Mouse (Mus musculus) liver, embryonic 12.5 days (tissue): ENCODE results near the gene Fancd2. TPM values are rescaled to one million over a fixed set of nuclear protein-coding genes. Genes with fewer than 3 reads are reported as not detected.
A peak's percentile ranks its signal among the peaks of the same experiment; 100 is the strongest.

Experiments used
- ATAC-seq: fragments of 200-750 bp; cut with Nextera tagmentation; 2 replicates; pipeline ENCODE4 v1.8.0; 2017; ENCODE audit warnings: moderate number of reproducible peaks, mild to moderate bottlenecking, moderate library complexity
- H3K27ac ChIP-seq: fragments of 300-500 bp; sonication (generic); 2 replicates; pipeline ENCODE4 v1.5.1; 2016; ENCODE audit warnings: mild to moderate bottlenecking
- H3K27me3 ChIP-seq: fragments of 300-500 bp; sonication (generic); replicated peaks from 2 replicates; pipeline ENCODE4 v1.6.1; 2016; ENCODE audit warnings: mild to moderate bottlenecking, moderate library complexity
- H3K36me3 ChIP-seq: fragments of 300-500 bp; sonication (generic); 2 replicates; pipeline ENCODE4 v1.6.1; 2016; ENCODE audit warnings: mild to moderate bottlenecking, moderate library complexity
- H3K4me1 ChIP-seq: fragments of 300-500 bp; sonication (generic); 2 replicates; pipeline ENCODE4 v1.6.1; 2016
- H3K4me2 ChIP-seq: fragments of 300-500 bp; sonication (generic); 2 replicates; pipeline ENCODE4 v1.6.1; 2016; ENCODE audit warnings: mild to moderate bottlenecking, moderate library complexity
- H3K4me3 ChIP-seq: fragments of 300-500 bp; sonication (generic); 2 replicates; pipeline ENCODE4 v1.5.1; 2016; ENCODE audit warnings: mild to moderate bottlenecking, moderate library complexity
- H3K9ac ChIP-seq: fragments of 300-500 bp; sonication (generic); 2 replicates; pipeline ENCODE4 v1.6.1; 2016; ENCODE audit warnings: mild to moderate bottlenecking, moderate library complexity
- H3K9me3 ChIP-seq: fragments of 300-500 bp; sonication (generic); replicated peaks from 2 replicates; pipeline ENCODE4 v1.6.1; 2016; ENCODE audit warnings: mild to moderate bottlenecking, moderate library complexity
- WGBS: fragments of 180-500 bp; shearing (Covaris S2); methylation state at CpG from one replicate; pipeline ENCODE4 v1.1.7; 2016; ENCODE audit not compliant: insufficient replicate concordance; 5-methylcytosine and 5-hydroxymethylcytosine counted together
- polyA plus RNA-seq: library from polyadenylated mRNA; unstranded; fragments of >200 nt; fragmentation: Nextera tagmentation; extraction: Ambion mirVana; gene quantifications from 2 replicates; pipeline ENCODE4 v1.2.1, GENCODE M21; 2016

Gene Fancd2
- polyA plus RNA-seq = 13.8 and 16.4 TPM in 2 replicates

DNA sequence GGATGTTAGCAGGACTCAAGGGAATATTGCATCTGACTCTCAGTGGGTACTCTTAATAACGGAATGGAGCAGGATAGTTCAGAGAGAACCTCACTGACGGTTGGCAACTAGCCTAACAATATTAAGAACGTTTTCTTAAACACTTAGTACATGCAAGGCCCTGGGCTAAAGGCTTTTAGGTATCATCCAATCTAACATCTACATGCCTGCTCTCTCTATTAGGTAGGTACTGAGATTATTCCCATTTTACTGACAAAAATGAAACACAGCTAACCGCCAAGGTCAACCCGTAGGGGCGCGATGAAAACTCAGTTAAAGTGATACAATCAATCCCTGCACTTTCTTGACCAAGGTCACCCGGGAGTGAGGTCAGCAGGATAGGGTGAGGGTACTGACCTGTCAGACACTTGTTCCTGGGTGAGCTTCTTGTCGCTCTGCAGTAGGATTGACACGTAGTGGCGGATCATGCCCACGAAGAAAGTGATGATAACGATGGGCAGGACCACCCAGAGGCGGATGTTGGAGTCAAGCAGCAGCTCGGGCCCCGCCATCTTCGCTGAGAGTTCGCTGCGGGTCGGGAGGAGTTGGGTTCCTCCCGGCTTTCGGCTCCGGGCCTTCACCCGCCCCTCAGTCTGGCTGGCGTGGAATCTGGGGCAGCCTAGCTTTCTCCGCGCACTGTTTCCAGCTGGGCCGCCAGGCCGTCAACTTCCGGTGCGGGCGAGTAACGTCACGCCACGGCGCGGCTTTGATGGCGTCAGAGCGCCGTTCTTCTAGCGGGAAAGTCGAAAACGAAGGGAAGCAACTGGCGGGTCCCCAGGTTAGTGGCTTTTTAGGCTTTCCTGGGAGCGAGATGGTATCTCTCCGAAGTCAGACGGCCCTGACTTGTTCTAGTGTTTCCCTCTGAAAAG lies at the start of gene Fancd2, which contains the start of gene Emc3:
TSS of gene Fancd2 (plus strand) at position 751 of the 908 bp plus-strand sequence.
TSS of gene Emc3 (minus strand) at position 721 of the 908 bp plus-strand sequence.
- peaks cover 48% of the 10 kb centered on the region for H3K36me3 ChIP-seq
- WGBS = under 1% methylated on average over 47 of the region's 47 CpGs
- H3K4me3 ChIP-seq = peak within 1 kb of the TSS; percentile 81
- no peaks in the 10 kb centered on the region for H3K27me3 ChIP-seq
- H3K27ac ChIP-seq = peak within 1 kb of the TSS; percentile 84
- no peaks in the 10 kb centered on the region for H3K9me3 ChIP-seq
- H3K9ac ChIP-seq = peak within 1 kb of the TSS; percentile 82
- H3K4me1 ChIP-seq = peaks cover 30% of the 10 kb centered on the region
- peak within 1 kb of the TSS; percentile 79 for H3K4me2 ChIP-seq
- peak; percentile 87 for ATAC-seq

DNA sequence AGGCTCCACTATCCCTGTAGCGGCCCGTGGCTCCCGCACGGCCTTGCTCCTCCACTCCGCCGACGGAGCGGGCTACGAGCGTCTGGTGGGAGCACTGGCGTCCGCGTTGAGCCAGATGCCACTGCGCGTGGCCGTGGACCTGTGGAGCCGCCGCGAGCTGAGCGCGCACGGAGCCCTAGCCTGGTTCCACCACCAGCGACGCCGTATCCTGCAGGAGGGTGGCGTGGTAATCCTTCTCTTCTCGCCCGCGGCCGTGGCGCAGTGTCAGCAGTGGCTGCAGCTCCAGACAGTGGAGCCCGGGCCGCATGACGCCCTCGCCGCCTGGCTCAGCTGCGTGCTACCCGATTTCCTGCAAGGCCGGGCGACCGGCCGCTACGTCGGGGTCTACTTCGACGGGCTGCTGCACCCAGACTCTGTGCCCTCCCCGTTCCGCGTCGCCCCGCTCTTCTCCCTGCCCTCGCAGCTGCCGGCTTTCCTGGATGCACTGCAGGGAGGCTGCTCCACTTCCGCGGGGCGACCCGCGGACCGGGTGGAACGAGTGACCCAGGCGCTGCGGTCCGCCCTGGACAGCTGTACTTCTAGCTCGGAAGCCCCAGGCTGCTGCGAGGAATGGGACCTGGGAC lies 48.9 kb upstream of the Fancd2 start:
- H3K27me3 ChIP-seq = peaks cover 46% of the 10 kb centered on the region
- H3K36me3 ChIP-seq = no peaks in the 10 kb centered on the region
- peak overlapping the region; percentile 68 for H3K4me3 ChIP-seq
- H3K4me1 ChIP-seq = peaks cover 42% of the 10 kb centered on the region
- peak overlapping the region; percentile 65 for H3K9ac ChIP-seq
- H3K9me3 ChIP-seq = no peaks in the 10 kb centered on the region
- ATAC-seq = peak; percentile 51
- whole genome bisulfite sequencing = 1% methylated on average over 65 of the region's 65 CpGs
- H3K4me2 ChIP-seq = peak overlapping the region; percentile 94
- H3K27ac ChIP-seq = peak overlapping the region; percentile 66

GRCm38 (mm10) chr6:113483100-113483615 lies 48.3 kb upstream of the Fancd2 start, which contains the start of gene Creld1:
Gene Creld1, plus strand, starts transcription at chr6:113483297.
- Histone ChIP-seq H3K9me3 (no peaks in the 10 kb centered on the region), H3K36me3 (peaks cover 2% of the 10 kb centered on the region; the same call in 1 of the 2 replicates), H3K4me3 (peak within 1 kb of the TSS; percentile 68), H3K27ac (peak within 1 kb of the TSS; percentile 80), H3K4me2 (peak within 1 kb of the TSS; percentile 94), H3K27me3 (peaks cover 46% of the 10 kb centered on the region), H3K9ac (peak within 1 kb of the TSS; percentile 76), H3K4me1 (peaks cover 48% of the 10 kb centered on the region)
- ATAC-seq = peak; percentile 96
- WGBS = under 1% methylated on average over 26 of the region's 26 CpGs

GRCm38 (mm10) chr6:113483729-113484128 lies 47.8 kb upstream of the Fancd2 start:
- Histone ChIP-seq H3K27ac (peak overlapping the region; percentile 80), H3K4me3 (peak overlapping the region; percentile 68), H3K36me3 (peaks cover 8% of the 10 kb centered on the region), H3K27me3 (peaks cover 41% of the 10 kb centered on the region), H3K4me2 (peak overlapping the region; percentile 94), H3K9ac (peak overlapping the region; percentile 76), H3K4me1 (peaks cover 48% of the 10 kb centered on the region), H3K9me3 (no peaks in the 10 kb centered on the region)
- ATAC-seq = peak; percentile 18; the same call in 1 of the 2 replicates
- 13% methylated on average over 10 of the region's 10 CpGs for WGBS

DNA sequence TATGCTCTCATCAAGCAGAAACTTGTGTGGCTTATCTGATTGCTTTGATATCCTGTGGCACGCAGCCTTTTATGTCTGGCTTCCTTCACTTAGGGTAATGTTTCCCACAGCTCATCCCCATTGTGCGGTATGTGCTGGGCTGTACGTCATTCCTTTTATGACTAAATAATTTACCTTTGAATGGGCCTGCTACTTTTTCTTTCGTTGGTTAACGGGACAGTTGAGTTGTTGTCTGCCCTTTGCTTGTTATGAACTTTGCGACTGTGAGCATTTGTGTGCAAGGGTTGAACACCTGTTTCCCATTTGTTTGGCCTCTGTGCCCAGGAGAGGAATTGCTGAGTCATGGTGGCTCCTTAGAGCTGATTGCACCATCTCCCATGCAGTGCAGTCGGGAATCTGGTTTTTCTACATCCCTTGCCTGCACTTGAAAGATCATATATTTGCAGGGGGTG lies 44.3 kb upstream of the Fancd2 start:
- 52% methylated on average over 7 of the region's 7 CpGs for WGBS
- H3K4me2 ChIP-seq = no peak overlapping the region
- no peak overlapping the region for H3K4me3 ChIP-seq
- H3K9ac ChIP-seq = no peak overlapping the region
- peaks cover 6% of the 10 kb centered on the region for H3K27me3 ChIP-seq
- no peak overlapping the region for H3K27ac ChIP-seq
- no peaks in the 10 kb centered on the region for H3K9me3 ChIP-seq
- peaks cover 41% of the 10 kb centered on the region for H3K4me1 ChIP-seq
- H3K36me3 ChIP-seq = peaks cover 29% of the 10 kb centered on the region
- no peak for ATAC-seq

GRCm38 (mm10) chr6:113489410-113489809 lies 42.1 kb upstream of the Fancd2 start:
- H3K36me3 ChIP-seq = peaks cover 29% of the 10 kb centered on the region
- no peak for ATAC-seq

GRCm38 (mm10) chr6:113492101-113492864 lies 39.2 kb upstream of the Fancd2 start:
- Histone ChIP-seq H3K27ac (no peak overlapping the region), H3K4me2 (no peak overlapping the region), H3K9ac (no peak overlapping the region), H3K4me1 (peaks cover 26% of the 10 kb centered on the region), H3K27me3 (peaks cover 35% of the 10 kb centered on the region), H3K4me3 (no peak overlapping the region), H3K36me3 (peaks cover 29% of the 10 kb centered on the region), H3K9me3 (no peaks in the 10 kb centered on the region)
- 75% methylated on average over 24 of the region's 24 CpGs for WGBS
- ATAC-seq = no peak

More at GRCm38 (mm10) chr6:113489410-113489809, 42.1 kb upstream of the Fancd2 start:
- no peaks in the 10 kb centered on the region for H3K9me3 ChIP-seq
- H3K4me1 ChIP-seq = peaks cover 27% of the 10 kb centered on the region
- no peak overlapping the region for H3K4me3 ChIP-seq
- no peak overlapping the region for H3K9ac ChIP-seq
- H3K4me2 ChIP-seq = no peak overlapping the region
- H3K27me3 ChIP-seq = peaks cover 6% of the 10 kb centered on the region
- H3K27ac ChIP-seq = no peak overlapping the region
- WGBS = 88% methylated on average over 14 of the region's 14 CpGs

DNA sequence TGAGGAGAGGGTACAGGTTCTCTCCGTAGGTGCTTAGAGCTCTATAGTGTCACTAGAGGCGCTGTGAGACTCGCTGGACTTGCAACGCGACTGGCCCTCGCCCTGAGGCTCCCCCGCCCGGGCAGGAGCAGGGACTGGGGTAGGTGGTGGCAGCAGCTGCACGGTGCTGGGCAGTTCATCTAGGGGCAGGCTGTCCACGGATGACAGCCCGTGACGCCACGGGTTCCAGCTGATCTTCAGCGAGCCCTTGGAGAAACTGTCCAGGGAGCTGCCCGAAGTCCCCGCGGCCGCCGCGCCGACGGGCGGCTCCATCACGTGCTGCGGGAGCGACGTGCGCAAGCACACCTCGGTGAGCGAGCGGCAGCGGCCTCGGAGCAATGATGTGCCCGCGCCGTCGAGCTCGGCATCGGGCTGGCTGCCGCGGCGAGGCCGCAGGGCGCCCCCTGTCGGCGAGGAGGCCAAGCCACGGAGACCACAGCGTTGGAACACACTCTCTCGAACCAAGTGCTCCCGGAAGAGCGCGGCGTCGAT lies 37.2 kb upstream of the Fancd2 start:
- H3K9me3 ChIP-seq = no peaks in the 10 kb centered on the region
- H3K36me3 ChIP-seq = peaks cover 17% of the 10 kb centered on the region
- WGBS = 1% methylated on average over 54 of the region's 54 CpGs
- H3K4me2 ChIP-seq = peak overlapping the region; percentile 76
- peaks cover 16% of the 10 kb centered on the region for H3K4me1 ChIP-seq
- no peak overlapping the region for H3K27ac ChIP-seq
- peak overlapping the region; percentile 59 for H3K9ac ChIP-seq
- peak overlapping the region; percentile 51 for H3K4me3 ChIP-seq
- peak; percentile 74 for ATAC-seq
- peaks cover 52% of the 10 kb centered on the region for H3K27me3 ChIP-seq

GRCm38 (mm10) chr6:113495071-113495675 lies 36.3 kb upstream of the Fancd2 start:
- no peaks in the 10 kb centered on the region for H3K9me3 ChIP-seq
- H3K4me2 ChIP-seq = peak overlapping the region; percentile 76
- H3K27me3 ChIP-seq = peaks cover 61% of the 10 kb centered on the region
- no peak overlapping the region for H3K27ac ChIP-seq
- H3K4me3 ChIP-seq = peak overlapping the region; percentile 51
- 33% methylated on average over 28 of the region's 28 CpGs for WGBS
- H3K36me3 ChIP-seq = peaks cover 9% of the 10 kb centered on the region
- no peak for ATAC-seq
- peaks cover 16% of the 10 kb centered on the region for H3K4me1 ChIP-seq
- peak overlapping the region; percentile 59 for H3K9ac ChIP-seq

GRCm38 (mm10) chr6:113499346-113499745 lies 32.1 kb upstream of the Fancd2 start:
- WGBS = 40% methylated on average over 6 of the region's 6 CpGs
- peaks cover 94% of the 10 kb centered on the region for H3K27me3 ChIP-seq

More at GRCm38 (mm10) chr6:113499346-113499745, 32.1 kb upstream of the Fancd2 start:
- H3K9ac ChIP-seq = no peak overlapping the region
- H3K4me3 ChIP-seq = no peak overlapping the region
- H3K27ac ChIP-seq = no peak overlapping the region
- H3K4me1 ChIP-seq = peaks cover 17% of the 10 kb centered on the region
- no peak overlapping the region for H3K4me2 ChIP-seq
- H3K36me3 ChIP-seq = no peaks in the 10 kb centered on the region
- no peaks in the 10 kb centered on the region for H3K9me3 ChIP-seq
- ATAC-seq = no peak
